Mouse (Mus musculus) cortical plate, adult 2 months (tissue): ENCODE data around the gene Erg.

Experiments used
- CTCF ChIP-seq: fragments of 200-500 bp; IDR thresholded peaks from 2 replicates; pipeline ENCODE4 v1.5.1; 2011; ENCODE audit warnings: mild to moderate bottlenecking, control low read depth, low read length; ENCODE audit not compliant: insufficient read depth; ENCODE audit errors: extremely low read depth
- POLR2A ChIP-seq: fragments of 200-500 bp; IDR thresholded peaks from 2 replicates; pipeline ENCODE4 v1.6.1; 2011; ENCODE audit warnings: mild to moderate bottlenecking, low read length, control low read depth; ENCODE audit not compliant: insufficient read depth; ENCODE audit errors: extremely low read depth

- TF ChIP-seq POLR2A (no peak), CTCF (no peak)
These were observed 92.3 kb downstream of the Erg start for GRCm38 (mm10) chr16:95494108-95494507.
